Mouse (Mus musculus) forebrain, embryonic 14.5 days (tissue): ENCODE results near the gene Zbtb9. TPM values are rescaled to one million over a fixed set of nuclear protein-coding genes. Genes with fewer than 3 reads are reported as not detected.

Experiments used
- ATAC-seq: fragments of 200-750 bp; cut with Nextera tagmentation; 2 replicates; pipeline ENCODE4 v1.8.0; 2017; ENCODE audit warnings: mild to moderate bottlenecking, moderate library complexity
- DNase-seq: peaks from one replicate; pipeline ENCODE4 v3.0.0-alpha.2; 2015; ENCODE audit warnings: low spot score
- H3K27ac ChIP-seq: fragments of 300-500 bp; sonication (generic); 2 replicates; pipeline ENCODE4 v1.5.1; 2014; ENCODE audit warnings: low read depth, mild to moderate bottlenecking, control low read depth, low read length, moderate library complexity
- H3K27me3 ChIP-seq: fragments of 300-500 bp; sonication (generic); replicated peaks from 2 replicates; pipeline ENCODE4 v1.6.1; 2014; ENCODE audit warnings: low read length, control low read depth, mixed read lengths; ENCODE audit not compliant: control insufficient read depth, insufficient read depth
- H3K36me3 ChIP-seq: fragments of 300-500 bp; sonication (generic); 2 replicates; pipeline ENCODE4 v1.6.1; 2014; ENCODE audit warnings: low read length, control low read depth; ENCODE audit not compliant: control insufficient read depth, insufficient read depth
- H3K4me1 ChIP-seq: fragments of 300-500 bp; sonication (generic); 2 replicates; pipeline ENCODE4 v1.6.1; 2014; ENCODE audit warnings: antibody characterized with exemption, low read length, control low read depth; ENCODE audit not compliant: control insufficient read depth, insufficient read depth
- H3K4me2 ChIP-seq: fragments of 300-500 bp; sonication (generic); 2 replicates; pipeline ENCODE4 v1.6.1; 2014; ENCODE audit warnings: mild to moderate bottlenecking, control low read depth, low read length
- H3K4me3 ChIP-seq: fragments of 300-500 bp; sonication (generic); 2 replicates; pipeline ENCODE4 v1.5.1; 2014; ENCODE audit warnings: low read depth, low read length, control low read depth
- H3K9ac ChIP-seq: fragments of 300-500 bp; sonication (generic); 2 replicates; pipeline ENCODE4 v1.6.1; 2014; ENCODE audit warnings: mild to moderate bottlenecking, low read length, control low read depth, moderate library complexity
- H3K9me3 ChIP-seq: fragments of 300-500 bp; sonication (generic); replicated peaks from 2 replicates; pipeline ENCODE4 v1.6.1; 2016; ENCODE audit warnings: low read length, control low read depth, mixed read lengths; ENCODE audit not compliant: control insufficient read depth
- WGBS: fragments of 180-500 bp; shearing (Covaris S2); extraction: QIAGEN DNeasy Blood & Tissue Kit; methylation state at CpG from one replicate; pipeline ENCODE4 v1.1.7; 2014; 5-methylcytosine and 5-hydroxymethylcytosine counted together
- polyA plus RNA-seq: library from polyadenylated mRNA; unstranded; fragments of >200 nt; fragmentation: Nextera tagmentation; extraction: Ambion mirVana; gene quantifications from 2 replicates; pipeline ENCODE4 v1.2.1, GENCODE M21; 2014

Gene Zbtb9
- polyA plus RNA-seq, 1 experiment from 2014 or later: 9.1 TPM

- Histone ChIP-seq H3K9me3 (no peaks in the 10 kb centered on the region), H3K4me3 (no peak overlapping the region), H3K27ac (no peak overlapping the region), H3K27me3 (no peaks in the 10 kb centered on the region), H3K4me1 (peaks cover 26% of the 10 kb centered on the region), H3K9ac (no peak overlapping the region), H3K36me3 (peaks cover 37% of the 10 kb centered on the region), H3K4me2 (no peak overlapping the region)
- 88% methylated on average over 15 of the region's 15 CpGs for WGBS
- ATAC-seq (no peak), DNase-seq (no peak)
These were observed 35.9 kb upstream of the Zbtb9 start for GRCm38 (mm10) chr17:26936921-26937695.

GRCm38 (mm10) chr17:26937883-26938695, 34.9 kb upstream of the Zbtb9 start:
- WGBS: 62% methylated on average over 16 of the region's 16 CpGs
- ATAC-seq: no peak
- Histone ChIP-seq H3K27ac (0 out of 2 replicates have a peak overlapping the region, but pooled peaks have one; percentile 67), H3K9me3 (no peaks in the 10 kb centered on the region), H3K4me2 (peak overlapping the region; percentile 90), H3K36me3 (peaks cover 37% of the 10 kb centered on the region), H3K4me3 (peak overlapping the region; percentile 50), H3K4me1 (peaks cover 35% of the 10 kb centered on the region), H3K9ac (peak overlapping the region; percentile 69), H3K27me3 (no peaks in the 10 kb centered on the region)
- no peak for DNase-seq

GRCm38 (mm10) chr17:26938731-26939130, 34.2 kb upstream of the Zbtb9 start:
- Histone ChIP-seq H3K27me3 (no peaks in the 10 kb centered on the region), H3K27ac (peak overlapping the region; percentile 67), H3K4me1 (peaks cover 35% of the 10 kb centered on the region), H3K36me3 (peaks cover 37% of the 10 kb centered on the region), H3K4me3 (peak overlapping the region; percentile 50), H3K4me2 (peak overlapping the region; percentile 90), H3K9me3 (no peaks in the 10 kb centered on the region), H3K9ac (peak overlapping the region; percentile 69)
- DNase-seq (no peak), ATAC-seq (no peak)
- WGBS: 1% methylated on average over 22 of the region's 22 CpGs

- Histone ChIP-seq H3K27me3 (no peaks in the 10 kb centered on the region), H3K36me3 (peaks cover 33% of the 10 kb centered on the region), H3K9ac (peak within 1 kb of the TSS; percentile 69), H3K27ac (peak within 1 kb of the TSS; percentile 96), H3K4me2 (peak within 1 kb of the TSS; percentile 90), H3K4me1 (peaks cover 34% of the 10 kb centered on the region), H3K9me3 (no peaks in the 10 kb centered on the region), H3K4me3 (peak within 1 kb of the TSS; percentile 50)
- WGBS: under 1% methylated on average over 70 of the region's 70 CpGs
- peak; percentile 95 for ATAC-seq
- DNase-seq: peak; percentile 100
These were observed 33.6 kb upstream of the Zbtb9 start, which contains the start of gene Cuta for GRCm38 (mm10) chr17:26939178-26939972. Cuta (minus strand) TSS chr17:26939569.

- H3K4me3 ChIP-seq: peak overlapping the region; percentile 50
- H3K36me3 ChIP-seq: peaks cover 28% of the 10 kb centered on the region
- H3K27me3 ChIP-seq: no peaks in the 10 kb centered on the region
- no peaks in the 10 kb centered on the region for H3K9me3 ChIP-seq
- peak overlapping the region; percentile 96 for H3K27ac ChIP-seq
- 4% methylated on average over 3 of the region's 3 CpGs for WGBS
- peaks cover 34% of the 10 kb centered on the region for H3K4me1 ChIP-seq
- peak overlapping the region; percentile 62 for H3K9ac ChIP-seq
- H3K4me2 ChIP-seq: peak overlapping the region; percentile 71
- no peak for DNase-seq
- no peak for ATAC-seq
These were observed 33.0 kb upstream of the Zbtb9 start for GRCm38 (mm10) chr17:26939973-26940300.

- H3K27me3 ChIP-seq: no peaks in the 10 kb centered on the region
- peak; percentile 16; the same call in 1 of the 2 replicates for ATAC-seq
These were observed 31.8 kb upstream of the Zbtb9 start, which contains the start of gene Syngap1 for GRCm38 (mm10) chr17:26941031-26941789. Syngap1 (plus strand) TSS chr17:26941253.

GRCm38 (mm10) chr17:26941841-26942570, 31.0 kb upstream of the Zbtb9 start:
- no peaks in the 10 kb centered on the region for H3K27me3 ChIP-seq
- peak overlapping the region; percentile 77 for H3K9ac ChIP-seq
- peak overlapping the region; percentile 71 for H3K4me2 ChIP-seq
- ATAC-seq (no peak), DNase-seq (peak; percentile 19)
- no peaks in the 10 kb centered on the region for H3K9me3 ChIP-seq
- peak overlapping the region; percentile 49 for H3K4me3 ChIP-seq
- peaks cover 49% of the 10 kb centered on the region for H3K4me1 ChIP-seq
- peak overlapping the region; percentile 96 for H3K27ac ChIP-seq
- peaks cover 7% of the 10 kb centered on the region for H3K36me3 ChIP-seq
- WGBS: 6% methylated on average over 4 of the region's 4 CpGs

More at GRCm38 (mm10) chr17:26941031-26941789, 31.8 kb upstream of the Zbtb9 start, which contains the start of gene Syngap1:
- DNase-seq: peak; percentile 87
- Histone ChIP-seq H3K27ac (peak within 1 kb of the TSS; percentile 96), H3K4me3 (peak within 1 kb of the TSS; percentile 50), H3K36me3 (peaks cover 15% of the 10 kb centered on the region), H3K9me3 (no peaks in the 10 kb centered on the region), H3K4me1 (peaks cover 41% of the 10 kb centered on the region), H3K4me2 (peak within 1 kb of the TSS; percentile 71), H3K9ac (peak within 1 kb of the TSS; percentile 77)
- WGBS: 2% methylated on average over 23 of the region's 24 CpGs
